Mouse (Mus musculus) heart, embryonic 11.5 days (tissue): ENCODE data around the gene Ddx54. TPM values are rescaled to one million over a fixed set of nuclear protein-coding genes. Genes with fewer than 3 reads are reported as not detected.

Experiments
- ATAC-seq: fragments of 200-750 bp; cut with Nextera tagmentation; replicated peaks from 2 replicates; pipeline ENCODE4 v1.8.0; 2017; ENCODE audit warnings: moderate library complexity; ENCODE audit not compliant: insufficient number of reproducible peaks, low FRiP score, low TSS enrichment
- H3K27ac ChIP-seq: fragments of 300-500 bp; sonication (generic); 2 replicates; pipeline ENCODE4 v1.5.1; 2014; ENCODE audit warnings: mild to moderate bottlenecking, low read depth, low read length
- H3K27me3 ChIP-seq: fragments of 300-500 bp; sonication (generic); 2 replicates; pipeline ENCODE4 v1.6.1; 2014; ENCODE audit warnings: mild to moderate bottlenecking, low read length, mixed read lengths; ENCODE audit not compliant: control insufficient read depth, insufficient read depth
- H3K36me3 ChIP-seq: fragments of 300-500 bp; sonication (generic); 2 replicates; pipeline ENCODE4 v1.6.1; 2014; ENCODE audit warnings: mild to moderate bottlenecking, low read length, moderate library complexity, mixed read lengths; ENCODE audit not compliant: control insufficient read depth, insufficient read depth
- H3K4me1 ChIP-seq: fragments of 300-500 bp; sonication (generic); 2 replicates; pipeline ENCODE4 v1.6.1; 2014; ENCODE audit warnings: low read length; ENCODE audit not compliant: control insufficient read depth, insufficient read depth
- H3K4me2 ChIP-seq: fragments of 300-500 bp; sonication (generic); 2 replicates; pipeline ENCODE4 v1.6.1; 2014; ENCODE audit warnings: mild to moderate bottlenecking, moderate library complexity
- H3K4me3 ChIP-seq: fragments of 300-500 bp; sonication (generic); 2 replicates; pipeline ENCODE4 v1.5.1; 2014; ENCODE audit warnings: low read depth, low read length
- H3K9ac ChIP-seq: fragments of 300-500 bp; sonication (generic); 2 replicates; pipeline ENCODE4 v1.6.1; 2014; ENCODE audit warnings: mild to moderate bottlenecking, low read depth, low read length, moderate library complexity
- H3K9me3 ChIP-seq: fragments of 300-500 bp; sonication (generic); replicated peaks from 2 replicates; pipeline ENCODE4 v1.6.1; 2016; ENCODE audit warnings: low read length; ENCODE audit not compliant: control insufficient read depth
- WGBS: fragments of 180-500 bp; shearing (Covaris S2); extraction: QIAGEN DNeasy Blood & Tissue Kit; methylation state at CpG from one replicate; pipeline ENCODE4 v1.1.7; 2014; ENCODE audit not compliant: insufficient replicate concordance; 5-methylcytosine and 5-hydroxymethylcytosine counted together
- polyA plus RNA-seq: library from polyadenylated mRNA; unstranded; fragments of >200 nt; fragmentation: Nextera tagmentation; extraction: Ambion mirVana; gene quantifications from 2 replicates; pipeline ENCODE4 v1.2.1, GENCODE M21; 2014

Ddx54 gene
- polyA plus RNA-seq, 1 experiment from 2014 or later, result 22.2 TPM

DNA sequence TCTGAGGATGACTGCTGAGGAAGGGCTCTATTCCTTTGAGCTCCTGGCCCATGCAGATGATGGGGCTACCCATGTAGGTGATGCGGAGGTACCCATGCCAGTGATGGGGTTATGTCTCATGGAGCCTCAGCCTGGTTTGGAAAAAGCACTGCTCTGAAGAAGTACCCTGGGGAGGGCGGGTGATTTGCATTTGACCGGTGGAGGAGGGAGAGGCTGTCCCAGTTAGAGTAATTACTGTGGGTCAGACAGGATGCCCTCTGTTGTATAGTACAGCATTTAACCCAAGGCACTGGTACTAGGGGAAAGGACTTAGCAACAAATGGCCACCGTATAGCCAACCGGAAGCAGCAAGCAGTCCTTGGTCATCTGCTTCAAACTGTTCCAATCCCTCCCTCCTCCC lies 22.3 kb downstream of the Ddx54 start:
- H3K36me3 ChIP-seq, result no peaks in the 10 kb centered on the region
- no peak overlapping the region for H3K4me2 ChIP-seq
- no peak for ATAC-seq
- no peak overlapping the region for H3K27ac ChIP-seq
- no peak overlapping the region for H3K4me3 ChIP-seq
- 57% methylated on average over 5 of the region's 5 CpGs for WGBS
- peaks cover 4% of the 10 kb centered on the region for H3K27me3 ChIP-seq
- peaks cover 5% of the 10 kb centered on the region; the same call in 1 of the 2 replicates for H3K9me3 ChIP-seq
- peaks cover 8% of the 10 kb centered on the region for H3K4me1 ChIP-seq
- no peak overlapping the region for H3K9ac ChIP-seq

DNA sequence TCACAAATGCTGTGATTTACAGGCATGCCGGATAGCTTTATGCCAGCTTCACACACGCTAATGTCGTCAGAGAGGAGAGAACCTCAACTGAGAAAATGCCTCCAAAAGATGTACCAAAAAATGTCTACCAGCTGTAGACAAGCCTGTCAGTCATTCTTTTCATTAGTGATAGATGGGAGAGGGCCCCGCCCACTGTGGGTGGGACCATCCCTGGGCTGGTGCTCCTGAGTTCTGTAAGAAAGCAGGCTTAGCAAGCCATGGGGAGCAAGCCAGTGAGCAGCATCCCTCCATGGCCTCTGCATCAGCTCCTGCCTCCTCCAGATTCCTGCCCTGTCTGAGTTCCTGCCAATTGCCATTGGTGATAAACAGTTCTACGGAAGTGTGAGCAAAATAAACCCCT lies 23.1 kb downstream of the Ddx54 start:
- Histone ChIP-seq H3K4me1 (peaks cover 8% of the 10 kb centered on the region), H3K9me3 (peaks cover 5% of the 10 kb centered on the region; the same call in 1 of the 2 replicates), H3K4me2 (no peak overlapping the region), H3K27ac (no peak overlapping the region), H3K4me3 (no peak overlapping the region), H3K9ac (no peak overlapping the region), H3K27me3 (no peaks in the 10 kb centered on the region), H3K36me3 (no peaks in the 10 kb centered on the region)
- ATAC-seq, result no peak
- WGBS, result 78% methylated on average over 5 of the region's 5 CpGs

DNA sequence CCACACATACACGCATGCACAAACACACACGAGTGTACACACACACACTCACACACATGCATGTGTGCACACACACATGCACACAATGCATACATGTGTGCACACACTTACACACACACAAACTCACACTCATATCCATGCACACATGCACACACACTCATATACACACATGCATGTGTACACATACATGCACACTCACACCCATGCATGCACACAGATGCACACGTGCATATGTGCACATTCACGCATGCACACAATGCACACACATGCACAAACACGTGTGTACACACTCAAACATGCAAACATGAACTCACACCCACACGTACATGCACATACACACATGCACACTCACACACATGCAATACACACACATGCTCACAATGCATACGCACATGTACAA lies 27.6 kb downstream of the Ddx54 start:
- H3K27me3 ChIP-seq, result no peaks in the 10 kb centered on the region
- WGBS, result 84% methylated on average over 7 of the region's 7 CpGs
- H3K9me3 ChIP-seq, result no peaks in the 10 kb centered on the region
- peaks cover 3% of the 10 kb centered on the region; the same call in 1 of the 2 replicates for H3K4me1 ChIP-seq
- no peak for ATAC-seq
- no peak overlapping the region for H3K27ac ChIP-seq
- no peak overlapping the region for H3K4me2 ChIP-seq
- H3K36me3 ChIP-seq, result no peaks in the 10 kb centered on the region
- H3K9ac ChIP-seq, result no peak overlapping the region
- no peak overlapping the region for H3K4me3 ChIP-seq

DNA sequence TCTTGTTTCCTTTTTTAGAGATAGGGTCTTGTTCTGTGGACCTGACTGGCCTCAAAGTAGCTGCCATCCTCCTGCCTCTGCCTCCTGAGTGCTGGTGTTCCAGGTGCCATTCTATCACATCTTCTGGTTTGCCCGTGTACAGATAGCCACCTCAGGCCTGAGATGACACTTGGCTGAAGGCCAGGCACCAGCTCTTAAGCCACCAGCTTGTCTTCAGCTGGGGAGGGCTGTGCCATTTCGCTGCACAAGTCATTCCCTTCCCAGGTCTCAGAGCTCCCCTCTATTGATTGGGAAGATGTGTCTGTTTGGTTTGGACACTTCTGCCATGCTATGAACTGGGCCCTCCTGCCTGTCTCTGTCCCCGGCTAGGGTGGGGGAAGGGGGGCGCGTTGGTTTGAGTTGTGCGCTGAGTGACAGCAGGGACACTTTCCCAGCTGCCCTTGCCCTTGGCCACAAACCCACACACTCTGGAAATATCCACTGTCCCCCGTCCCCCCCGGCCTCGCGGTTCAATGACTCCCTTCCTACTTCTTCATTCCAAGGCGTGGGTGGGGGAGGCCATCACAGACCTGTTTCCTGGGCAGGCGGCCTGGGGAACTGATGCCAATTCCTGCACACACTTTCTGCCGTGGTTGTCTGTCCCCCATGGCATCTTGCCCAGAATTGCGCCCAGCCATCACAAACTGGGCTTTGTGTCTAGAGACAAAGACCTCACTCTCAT lies 31.0 kb downstream of the Ddx54 start:
- Histone ChIP-seq H3K4me1 (peaks cover 8% of the 10 kb centered on the region), H3K9me3 (no peaks in the 10 kb centered on the region), H3K9ac (no peak overlapping the region), H3K27ac (no peak overlapping the region), H3K36me3 (no peaks in the 10 kb centered on the region), H3K4me2 (no peak overlapping the region), H3K4me3 (no peak overlapping the region), H3K27me3 (no peaks in the 10 kb centered on the region)
- WGBS, result 67% methylated on average over 14 of the region's 14 CpGs
- no peak for ATAC-seq

DNA sequence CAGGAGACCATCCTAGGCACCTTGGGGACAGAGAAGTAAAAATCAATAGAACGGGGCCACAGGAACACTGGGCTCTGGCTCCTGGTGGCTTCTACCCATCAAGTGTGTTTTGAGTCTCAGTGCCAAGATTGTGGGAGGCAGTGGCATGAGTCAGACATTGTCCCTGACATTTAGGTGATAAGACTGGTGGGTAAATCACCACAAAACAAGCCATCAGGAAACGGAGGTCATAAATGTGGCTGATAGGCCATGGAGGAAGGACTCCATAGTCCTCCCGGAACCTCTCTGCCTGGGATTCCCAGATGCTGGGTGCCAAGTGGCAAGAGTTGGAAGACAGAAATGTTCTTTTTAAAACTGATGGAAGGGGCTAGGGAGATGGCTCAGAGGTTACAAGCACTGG lies 31.7 kb downstream of the Ddx54 start:
- WGBS, result 56% methylated on average over 3 of the region's 3 CpGs
- Histone ChIP-seq H3K9ac (no peak overlapping the region), H3K4me3 (no peak overlapping the region), H3K27ac (no peak overlapping the region), H3K36me3 (no peaks in the 10 kb centered on the region), H3K9me3 (no peaks in the 10 kb centered on the region), H3K27me3 (peaks cover 5% of the 10 kb centered on the region), H3K4me1 (peaks cover 15% of the 10 kb centered on the region), H3K4me2 (no peak overlapping the region)
- no peak for ATAC-seq

DNA sequence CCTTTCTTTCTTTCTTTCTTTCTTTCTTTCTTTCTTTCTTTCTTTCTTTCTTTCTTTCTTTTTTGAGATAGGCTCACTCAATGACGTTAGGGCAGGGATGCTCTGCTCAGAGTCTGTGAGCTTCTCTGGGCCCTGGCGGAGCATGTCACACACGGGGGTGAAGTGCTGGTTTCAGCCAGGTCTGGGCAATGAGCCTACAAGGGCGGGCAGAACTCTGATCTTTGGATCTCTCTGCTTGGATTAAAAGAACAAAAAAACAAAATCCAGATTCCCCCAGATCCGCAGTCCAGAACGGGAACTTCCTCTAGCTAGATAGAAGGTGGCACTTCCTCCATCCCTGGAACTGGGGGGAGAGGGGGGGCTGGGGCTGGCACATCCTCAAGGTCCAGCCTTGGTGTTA lies 33.3 kb downstream of the Ddx54 start:
- Histone ChIP-seq H3K27me3 (peaks cover 19% of the 10 kb centered on the region), H3K4me2 (no peak overlapping the region), H3K27ac (no peak overlapping the region), H3K9me3 (no peaks in the 10 kb centered on the region), H3K9ac (no peak overlapping the region), H3K4me3 (no peak overlapping the region), H3K4me1 (peaks cover 19% of the 10 kb centered on the region), H3K36me3 (no peaks in the 10 kb centered on the region)
- 54% methylated on average over 6 of the region's 6 CpGs for WGBS
- ATAC-seq, result no peak

DNA sequence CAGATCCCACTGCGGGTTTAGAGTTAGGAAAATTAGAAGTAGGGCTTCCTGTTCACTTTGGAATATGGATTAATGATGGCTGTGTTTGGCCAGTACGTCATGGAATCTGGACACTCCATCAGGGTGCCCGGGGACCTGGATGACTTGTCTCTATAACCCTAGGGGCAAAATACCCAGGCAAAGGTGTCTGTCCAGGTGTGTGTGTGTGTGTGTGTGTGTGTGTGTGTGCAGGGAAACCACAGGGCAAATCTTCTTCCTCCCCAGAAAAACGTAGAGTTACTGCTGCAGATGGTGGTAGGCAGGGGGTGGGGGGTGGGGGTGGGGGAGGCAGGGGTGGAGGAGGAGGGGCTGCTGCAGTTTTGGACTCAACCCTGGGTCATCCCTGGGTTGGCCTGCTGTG lies 34.8 kb downstream of the Ddx54 start:
- no peak for ATAC-seq
- H3K27me3 ChIP-seq, result peaks cover 19% of the 10 kb centered on the region
- H3K36me3 ChIP-seq, result no peaks in the 10 kb centered on the region
- H3K4me2 ChIP-seq, result no peak overlapping the region
- no peaks in the 10 kb centered on the region for H3K9me3 ChIP-seq
- no peak overlapping the region for H3K4me3 ChIP-seq
- H3K9ac ChIP-seq, result no peak overlapping the region
- no peak overlapping the region for H3K27ac ChIP-seq
- WGBS, result 74% methylated on average over 4 of the region's 4 CpGs
- peaks cover 19% of the 10 kb centered on the region for H3K4me1 ChIP-seq

DNA sequence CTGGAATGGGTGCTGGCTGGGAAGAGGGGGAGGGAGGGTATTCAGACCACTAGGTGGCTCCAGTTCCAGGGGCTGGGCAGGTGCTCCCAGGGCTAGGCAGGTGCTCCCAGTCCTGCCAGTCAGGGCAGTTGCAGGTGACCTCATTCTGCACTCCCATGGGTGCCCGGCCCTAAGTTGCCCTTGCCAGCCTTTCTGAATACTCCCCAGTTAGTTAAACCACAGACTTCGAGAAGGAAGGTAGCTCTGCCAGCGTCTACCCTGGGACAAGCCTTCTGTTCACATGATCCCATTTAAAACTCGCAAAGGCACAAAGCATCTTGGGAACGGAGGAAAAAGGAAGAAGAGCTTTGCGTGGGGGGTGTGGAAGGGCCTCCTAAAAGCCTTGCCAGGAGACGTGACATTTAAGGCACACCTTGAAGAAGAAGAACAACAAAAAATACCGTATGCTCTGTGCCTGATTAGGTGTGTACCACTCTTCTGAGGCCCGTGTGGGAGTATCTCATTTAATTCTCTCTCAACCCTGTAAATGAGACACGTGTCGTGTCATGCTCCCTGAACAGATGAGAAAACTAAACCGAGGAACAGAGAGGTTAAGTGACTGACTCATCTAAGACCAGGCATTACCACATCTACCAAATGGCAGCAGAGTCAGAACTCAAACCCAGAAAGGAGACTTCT lies 35.4 kb downstream of the Ddx54 start:
- Histone ChIP-seq H3K9ac (no peak overlapping the region), H3K36me3 (no peaks in the 10 kb centered on the region), H3K9me3 (no peaks in the 10 kb centered on the region), H3K27ac (no peak overlapping the region), H3K4me1 (peaks cover 19% of the 10 kb centered on the region), H3K4me2 (peak overlapping the region; percentile 67), H3K27me3 (peaks cover 19% of the 10 kb centered on the region), H3K4me3 (no peak overlapping the region; the same call in 1 of the 2 replicates)
- no peak for ATAC-seq
- WGBS, result 26% methylated on average over 12 of the region's 12 CpGs
